Mouse (Mus musculus) adrenal gland, adult (tissue): Measurements from ENCODE around the gene AI837181.

Experiments
- DNase-seq, 2 experiments: peaks; one replicate each; pipeline ENCODE4 v3.0.0; 2022 to 2023; ENCODE audit warnings: low spot score in 1 of 2; ENCODE audit not compliant: inconsistent age in 2 of 2

Gene AI837181

GRCm38 (mm10) chr19:5413840-5414239 is 11.1 kb upstream of the AI837181 start:
- no peak for DNase-seq

- DNase-seq = peak; percentile 82
These were observed 10.4 kb upstream of the AI837181 start for GRCm38 (mm10) chr19:5414534-5414957.

- peak in 1 of 2 experiments; percentile 50 for DNase-seq
These were observed 6.0 kb upstream of the AI837181 start for GRCm38 (mm10) chr19:5418750-5419466.

GRCm38 (mm10) chr19:5419630-5420029 is 5.3 kb upstream of the AI837181 start:
- no peak for DNase-seq

GRCm38 (mm10) chr19:5420579-5420978 is 4.4 kb upstream of the AI837181 start:
- DNase-seq = no peak

GRCm38 (mm10) chr19:5421784-5422183 is 3.2 kb upstream of the AI837181 start:
- DNase-seq = no peak

- DNase-seq = peak in 1 of 2 experiments; percentile 59
These were observed 2.7 kb upstream of the AI837181 start for GRCm38 (mm10) chr19:5422267-5422666.

GRCm38 (mm10) chr19:5422895-5423443 is 2.0 kb upstream of the AI837181 start:
- peak; percentile 33 to 57 for DNase-seq

- DNase-seq = peak; percentile 51 to 69
These were observed 1.4 kb upstream of the AI837181 start for GRCm38 (mm10) chr19:5423561-5423960.

- DNase-seq = peak; percentile 87 to 95
These were observed 707 bp upstream of the AI837181 start for GRCm38 (mm10) chr19:5424092-5424781.

- peak; percentile 46 to 60 for DNase-seq
These were observed 1.1 kb downstream of the AI837181 start for GRCm38 (mm10) chr19:5425906-5426565.

- no peak for DNase-seq
These were observed 1.8 kb downstream of the AI837181 start for GRCm38 (mm10) chr19:5426640-5427290.

- peak in 1 of 2 experiments; percentile 81 for DNase-seq
These were observed 3.1 kb downstream of the AI837181 start for GRCm38 (mm10) chr19:5428083-5428482.

- DNase-seq = no peak
These were observed 4.3 kb downstream of the AI837181 start for GRCm38 (mm10) chr19:5429219-5429618.

GRCm38 (mm10) chr19:5429806-5430205 is 4.9 kb downstream of the AI837181 start:
- peak; percentile 90 to 95 for DNase-seq

GRCm38 (mm10) chr19:5430408-5430807 is 5.5 kb downstream of the AI837181 start:
- peak in 1 of 2 experiments; percentile 71 for DNase-seq

- DNase-seq = peak in 1 of 2 experiments; percentile 75
These were observed 7.0 kb downstream of the AI837181 start for GRCm38 (mm10) chr19:5431911-5432464.

GRCm38 (mm10) chr19:5432992-5433852 is 8.3 kb downstream of the AI837181 start:
- DNase-seq = peak; percentile 66 to 87

- no peak for DNase-seq
These were observed 9.0 kb downstream of the AI837181 start for GRCm38 (mm10) chr19:5433951-5434350.
